Mouse (Mus musculus) thymus, postnatal 4 days (tissue): ENCODE results near the gene Spty2d1.
"Not testable (repeated sequence)": the region's sequence is repeated elsewhere in the genome, so short reads cannot be mapped to it uniquely, and the experiment has no call there.

Experiments used
- DNase-seq: peaks from one replicate; pipeline ENCODE4 v3.0.0; 2021

Spty2d1 gene

GRCm38 (mm10) chr7:47019641-47020040 is 11.4 kb upstream of the Spty2d1 start:
- DNase-seq, result no peak

GRCm38 (mm10) chr7:47017146-47017545 is 8.9 kb upstream of the Spty2d1 start:
- no peak for DNase-seq

GRCm38 (mm10) chr7:47016602-47017001 is 8.4 kb upstream of the Spty2d1 start:
- no peak for DNase-seq

- peak; percentile 76 for DNase-seq
Observed at GRCm38 (mm10) chr7:47015390-47016065, 7.3 kb upstream of the Spty2d1 start.

- DNase-seq, result no peak
Observed at GRCm38 (mm10) chr7:47014564-47015389, 6.6 kb upstream of the Spty2d1 start.

- DNase-seq, result no peak
Observed at GRCm38 (mm10) chr7:47013131-47013767, 5.0 kb upstream of the Spty2d1 start.

- DNase-seq, result no peak
Observed at GRCm38 (mm10) chr7:47007818-47008167, 418 bp downstream of the Spty2d1 start.

- DNase-seq, result peak; percentile 38
Observed at GRCm38 (mm10) chr7:47007109-47007780, 966 bp downstream of the Spty2d1 start.

GRCm38 (mm10) chr7:47003411-47004115 is 4.6 kb downstream of the Spty2d1 start:
- no peak for DNase-seq

- no peak for DNase-seq
Observed at GRCm38 (mm10) chr7:47001900-47002275, 6.3 kb downstream of the Spty2d1 start.

GRCm38 (mm10) chr7:47001125-47001899 is 6.9 kb downstream of the Spty2d1 start:
- no peak for DNase-seq

GRCm38 (mm10) chr7:47000644-47000983 is 7.6 kb downstream of the Spty2d1 start:
- no peak for DNase-seq

GRCm38 (mm10) chr7:46999983-47000643 is 8.1 kb downstream of the Spty2d1 start:
- DNase-seq, result no peak

GRCm38 (mm10) chr7:46998942-46999341 is 9.3 kb downstream of the Spty2d1 start:
- no peak for DNase-seq

GRCm38 (mm10) chr7:46997644-46998395 is 10.4 kb downstream of the Spty2d1 start:
- DNase-seq, result no peak

- no peak for DNase-seq
Observed at GRCm38 (mm10) chr7:46997008-46997407, 11.2 kb downstream of the Spty2d1 start.

- DNase-seq, result no peak
Observed at GRCm38 (mm10) chr7:46995558-46995957, 12.7 kb downstream of the Spty2d1 start.

GRCm38 (mm10) chr7:46993079-46993478 is 15.1 kb downstream of the Spty2d1 start:
- DNase-seq, result no peak

GRCm38 (mm10) chr7:46989387-46989786 is 18.8 kb downstream of the Spty2d1 start:
- DNase-seq, result not testable (repeated sequence)

- no peak for DNase-seq
Observed at GRCm38 (mm10) chr7:46987073-46987472, 21.1 kb downstream of the Spty2d1 start.

- DNase-seq, result no peak
Observed at GRCm38 (mm10) chr7:46986646-46987045, 21.6 kb downstream of the Spty2d1 start.
